Mouse (Mus musculus) adrenal gland, adult 18-20 months (tissue): ENCODE measurements around the gene Amdhd1. TPM values are rescaled to one million over a fixed set of nuclear protein-coding genes. Genes with fewer than 3 reads are reported as not detected.
"Not testable (repeated sequence)": the region's sequence is repeated elsewhere in the genome, so short reads cannot be mapped to it uniquely, and the experiment has no call there.

Source experiments
- DNase-seq, 2 experiments: peaks; one replicate each; pipeline ENCODE4 v3.0.0; 2021 to 2022; ENCODE audit warnings: low spot score in 2 of 2
- long read RNA-seq, 2 experiments: library from polyadenylated mRNA; stranded (forward); transcript quantifications; one replicate each; pipeline ENCODE4 v2.0.0; 2021
- total RNA-seq, 2 experiments: library from RNA; stranded (reverse); gene quantifications; 1 replicate in 1 of 2; 2 replicates in 1 of 2; pipeline ENCODE4 v1.2.3; 2021

The Amdhd1 gene
- not detected for total RNA-seq
- long read RNA-seq, experiment 1, result 0 reads
- long read RNA-seq, experiment 2, result 0 reads

DNA sequence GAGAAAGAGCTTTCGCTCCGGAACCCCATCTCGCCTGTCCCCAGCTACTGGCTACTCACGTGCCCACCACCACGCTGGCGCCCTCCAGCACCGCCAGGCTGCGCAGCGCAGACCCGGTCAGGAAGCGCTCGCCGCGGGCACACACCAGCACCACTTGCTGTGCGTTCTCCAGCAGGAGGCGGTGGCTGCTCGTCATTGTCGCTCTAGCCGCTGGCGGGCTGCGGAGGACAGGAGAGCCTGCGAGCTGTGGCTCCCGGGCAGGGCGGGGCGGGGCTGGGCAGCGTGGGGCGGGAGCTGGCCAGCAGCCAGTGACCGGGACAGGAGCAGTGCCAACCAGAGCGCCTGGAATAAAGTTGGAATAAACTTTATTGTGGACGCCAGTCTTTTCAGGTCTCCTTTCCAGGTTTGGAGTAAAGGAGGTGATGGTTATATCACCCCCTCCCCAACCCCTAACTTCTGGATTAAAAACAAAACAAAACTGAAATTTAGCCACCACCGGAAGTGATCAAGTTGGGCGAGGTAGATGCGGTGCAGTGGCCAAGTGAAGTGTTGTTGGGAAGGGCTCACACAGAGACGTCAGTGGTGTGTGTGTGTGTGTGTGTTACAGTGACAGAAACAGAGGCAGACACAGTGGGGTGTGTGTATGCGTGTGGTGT lies at the start of gene Amdhd1:
Gene Amdhd1 (minus strand): TSS at position 259 of the 656 bp plus-strand sequence.
- peak; percentile 74 to 76 for DNase-seq

DNA sequence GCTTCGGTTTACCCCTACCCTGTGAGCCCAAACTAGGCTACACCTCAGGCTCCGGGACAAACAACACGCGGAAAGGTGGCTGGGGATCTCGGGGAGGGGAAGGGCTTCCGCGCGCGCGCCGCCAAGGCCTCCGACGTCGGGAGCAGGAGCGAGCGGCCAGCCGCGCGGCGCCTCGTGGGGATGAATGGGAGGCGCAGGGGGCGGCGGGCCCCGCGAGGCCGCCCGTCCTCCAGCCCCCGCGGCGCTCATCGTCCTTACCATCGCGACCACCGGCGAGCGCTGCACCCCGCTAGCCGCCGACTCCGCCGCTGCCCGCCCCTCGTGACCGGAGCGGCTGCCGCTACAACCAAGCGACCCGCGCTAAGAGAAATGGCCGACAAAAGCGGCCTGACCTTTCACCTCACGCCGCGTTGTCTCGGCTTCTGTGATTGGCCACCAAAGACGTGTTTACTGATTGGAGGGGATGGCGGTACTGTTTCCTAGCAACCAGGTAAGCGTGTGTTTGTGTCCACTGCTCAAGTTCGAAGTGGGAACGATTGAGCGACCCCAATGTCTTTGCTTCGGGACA lies 49.5 kb upstream of the Amdhd1 start, which contains the start of gene Snrpf:
Gene Snrpf (minus strand): TSS at position 426 of the 568 bp plus-strand sequence.
- DNase-seq, result peak; percentile 89 to 92

GRCm38 (mm10) chr10:93588796-93589195 lies 49.0 kb upstream of the Amdhd1 start:
- no peak for DNase-seq

GRCm38 (mm10) chr10:93577271-93577886 lies 37.5 kb upstream of the Amdhd1 start:
- peak; percentile 71 to 74 for DNase-seq

- DNase-seq, result no peak
Observed at GRCm38 (mm10) chr10:93575960-93576359, 36.1 kb upstream of the Amdhd1 start.

GRCm38 (mm10) chr10:93574966-93575365 lies 35.1 kb upstream of the Amdhd1 start:
- no peak for DNase-seq

DNA sequence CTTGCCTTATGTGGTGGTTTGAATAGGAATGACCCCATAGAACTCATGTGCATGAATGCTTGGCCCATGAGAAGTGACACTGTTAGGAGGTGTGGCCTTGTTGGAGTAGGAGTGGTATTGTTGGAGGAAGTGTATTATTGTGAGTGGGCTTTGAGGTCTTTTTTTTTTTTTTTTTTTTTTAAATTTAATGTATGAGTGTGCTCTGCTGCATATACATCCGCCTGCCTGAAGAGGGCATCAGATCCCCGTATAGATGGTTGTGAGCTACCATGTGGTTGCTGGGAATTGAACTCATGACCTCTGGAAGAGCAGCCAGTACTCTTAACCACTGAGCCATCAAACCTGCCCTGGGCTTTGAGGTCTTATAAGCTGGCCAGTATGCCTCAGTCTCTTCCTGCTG lies 32.4 kb upstream of the Amdhd1 start:
- no peak for DNase-seq

- DNase-seq, result no peak
Observed at GRCm38 (mm10) chr10:93568671-93569070, 28.8 kb upstream of the Amdhd1 start.

DNA sequence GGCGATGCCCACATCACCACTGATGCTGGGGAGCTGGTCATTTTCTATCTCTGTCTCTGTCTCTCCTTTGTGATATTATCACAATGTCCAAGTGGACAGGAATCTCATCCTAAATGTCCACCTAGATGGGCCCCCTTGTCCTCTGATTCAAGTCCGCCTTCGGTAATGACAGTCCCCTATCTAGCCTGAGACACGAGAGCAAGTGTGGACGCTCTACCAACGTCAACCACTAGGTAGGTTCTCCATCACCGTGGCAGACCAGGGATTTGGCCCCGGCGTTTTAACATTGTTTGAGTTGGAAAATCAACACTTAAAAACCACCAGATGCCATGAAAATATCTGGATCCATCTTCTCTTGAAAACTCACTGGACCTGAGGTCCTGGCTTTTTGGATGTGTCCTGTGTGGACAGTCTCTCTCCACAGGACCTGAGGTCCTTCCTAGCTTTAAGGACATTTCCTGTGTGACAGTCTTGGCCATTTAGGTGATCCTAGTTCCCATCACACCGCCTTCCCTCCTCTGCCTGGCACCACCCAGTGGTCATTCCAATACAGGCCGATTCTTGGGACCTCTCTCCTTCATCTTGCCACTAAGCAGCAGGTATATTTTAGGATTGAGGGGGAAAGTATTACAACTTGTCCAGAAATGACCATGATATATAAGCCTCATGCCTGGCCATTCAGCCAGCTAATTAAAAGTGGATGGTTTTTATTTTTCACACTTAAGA lies 28.2 kb upstream of the Amdhd1 start:
- no peak for DNase-seq

DNA sequence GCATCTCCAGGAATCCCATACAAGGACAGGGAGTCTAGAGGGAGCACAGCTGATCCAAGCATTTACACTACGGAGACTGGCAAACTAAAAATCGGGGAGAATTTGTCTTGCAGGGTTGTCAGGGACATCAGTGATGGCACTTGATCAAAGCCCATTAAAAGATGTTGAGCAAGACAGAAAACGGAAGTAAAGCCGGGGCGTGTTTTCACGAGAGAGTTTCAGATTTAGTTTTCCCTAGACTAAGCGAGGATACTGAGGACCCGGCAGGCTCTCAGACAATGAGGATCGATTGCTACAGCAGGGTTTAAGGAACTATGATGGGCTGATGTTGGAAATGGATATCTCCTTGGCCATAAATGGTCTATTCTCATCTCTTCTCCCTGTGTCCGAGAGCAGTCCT lies 27.2 kb upstream of the Amdhd1 start:
- DNase-seq, result no peak

GRCm38 (mm10) chr10:93564518-93565090 lies 24.8 kb upstream of the Amdhd1 start:
- no peak for DNase-seq

GRCm38 (mm10) chr10:93559786-93560185 lies 20.0 kb upstream of the Amdhd1 start:
- DNase-seq, result peak in 1 of 2 experiments; percentile 30

DNA sequence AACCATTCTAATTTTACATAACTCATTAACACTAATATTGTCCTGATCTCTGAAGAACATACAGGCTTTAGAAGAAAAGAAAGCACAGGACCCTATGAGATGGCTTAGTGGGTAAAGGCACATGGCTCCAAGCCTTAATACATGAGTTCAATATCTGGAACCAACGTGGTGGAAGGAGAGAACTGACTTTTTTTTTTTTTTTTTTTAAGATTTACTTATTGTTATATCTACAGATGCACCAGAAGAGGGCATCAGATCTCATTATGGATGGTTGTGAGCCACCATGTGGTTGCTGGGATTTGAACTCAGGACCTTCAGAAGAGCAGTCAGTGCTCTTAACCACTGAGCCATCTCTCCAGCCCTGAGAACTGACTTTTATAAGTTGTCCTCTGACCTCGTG lies 18.1 kb upstream of the Amdhd1 start:
- DNase-seq, result not testable (repeated sequence)

GRCm38 (mm10) chr10:93552596-93552995 lies 12.8 kb upstream of the Amdhd1 start:
- DNase-seq, result no peak

- no peak for DNase-seq
Observed at GRCm38 (mm10) chr10:93549821-93550220, 10.0 kb upstream of the Amdhd1 start.

GRCm38 (mm10) chr10:93548991-93549390 lies 9.2 kb upstream of the Amdhd1 start:
- DNase-seq, result peak; percentile 70

GRCm38 (mm10) chr10:93547741-93548270 lies 8.0 kb upstream of the Amdhd1 start:
- DNase-seq, result no peak

GRCm38 (mm10) chr10:93544172-93544571 lies 4.3 kb upstream of the Amdhd1 start:
- no peak for DNase-seq

DNA sequence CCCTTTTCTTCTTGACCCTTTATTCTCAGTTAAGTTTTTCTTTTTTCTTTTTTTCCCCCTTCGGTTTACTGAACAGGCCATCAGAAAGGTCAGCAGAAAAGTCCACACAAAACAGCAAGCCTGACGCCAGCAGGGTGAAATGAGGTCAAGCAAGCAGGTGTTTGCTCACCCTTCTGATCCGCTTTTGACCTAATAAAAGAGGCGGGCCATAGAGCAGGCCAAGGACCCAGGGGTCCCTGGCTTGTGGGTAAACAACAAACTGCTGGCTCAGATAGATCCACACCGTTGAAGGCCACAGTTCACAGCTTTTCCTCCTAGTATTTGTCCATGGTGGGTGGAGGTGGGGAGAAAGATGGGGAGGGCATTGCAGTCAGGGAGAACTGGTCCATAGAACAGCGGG lies 3.3 kb upstream of the Amdhd1 start:
- DNase-seq, result no peak

DNA sequence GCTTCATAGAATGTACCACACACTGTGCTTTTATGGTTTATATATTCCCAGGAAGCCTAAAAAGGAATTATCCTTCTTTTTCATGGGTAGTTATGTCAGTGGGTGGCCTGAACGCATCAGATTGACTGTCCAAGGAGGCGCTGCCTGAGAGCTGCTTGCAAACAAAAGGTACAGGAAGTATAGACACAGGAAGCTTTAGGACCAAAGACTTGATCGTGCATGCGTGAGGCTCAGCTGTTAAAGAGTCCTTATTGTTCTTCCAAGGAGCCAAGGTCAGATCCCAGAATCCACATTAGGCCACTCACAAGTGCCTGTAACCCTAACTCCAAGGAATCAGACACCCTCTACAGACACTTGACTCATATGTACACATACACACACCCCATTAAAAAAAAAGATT lies 2.5 kb upstream of the Amdhd1 start:
- DNase-seq, result no peak

DNA sequence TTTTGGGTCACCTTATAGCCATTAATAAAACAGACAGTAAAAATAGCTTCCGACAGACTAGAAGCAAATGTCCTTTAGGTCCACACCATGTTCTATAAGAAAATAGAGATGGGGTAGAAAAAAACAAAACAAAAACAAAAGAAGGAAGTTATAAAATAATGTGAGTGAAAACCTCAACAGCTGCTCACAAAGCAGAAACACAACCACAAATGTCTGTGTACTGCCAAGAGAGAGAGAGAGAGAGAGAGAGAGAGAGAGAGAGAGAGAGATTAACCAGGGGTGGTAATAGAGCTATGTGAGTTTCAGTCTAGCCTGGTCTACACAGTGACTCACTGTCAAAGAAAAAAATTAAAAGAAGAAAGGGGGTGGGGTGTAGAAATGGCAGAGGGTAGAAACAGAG lies 1.8 kb upstream of the Amdhd1 start:
- no peak for DNase-seq
